Mouse (Mus musculus) urinary bladder, postnatal 4 days (tissue): Measurements from ENCODE around the gene Fut11.

Experiments used
- DNase-seq, 2 experiments: peaks; one replicate each; pipeline ENCODE4 v3.0.0; 2021 to 2022; ENCODE audit warnings: low spot score in 2 of 2

The Fut11 gene

DNA sequence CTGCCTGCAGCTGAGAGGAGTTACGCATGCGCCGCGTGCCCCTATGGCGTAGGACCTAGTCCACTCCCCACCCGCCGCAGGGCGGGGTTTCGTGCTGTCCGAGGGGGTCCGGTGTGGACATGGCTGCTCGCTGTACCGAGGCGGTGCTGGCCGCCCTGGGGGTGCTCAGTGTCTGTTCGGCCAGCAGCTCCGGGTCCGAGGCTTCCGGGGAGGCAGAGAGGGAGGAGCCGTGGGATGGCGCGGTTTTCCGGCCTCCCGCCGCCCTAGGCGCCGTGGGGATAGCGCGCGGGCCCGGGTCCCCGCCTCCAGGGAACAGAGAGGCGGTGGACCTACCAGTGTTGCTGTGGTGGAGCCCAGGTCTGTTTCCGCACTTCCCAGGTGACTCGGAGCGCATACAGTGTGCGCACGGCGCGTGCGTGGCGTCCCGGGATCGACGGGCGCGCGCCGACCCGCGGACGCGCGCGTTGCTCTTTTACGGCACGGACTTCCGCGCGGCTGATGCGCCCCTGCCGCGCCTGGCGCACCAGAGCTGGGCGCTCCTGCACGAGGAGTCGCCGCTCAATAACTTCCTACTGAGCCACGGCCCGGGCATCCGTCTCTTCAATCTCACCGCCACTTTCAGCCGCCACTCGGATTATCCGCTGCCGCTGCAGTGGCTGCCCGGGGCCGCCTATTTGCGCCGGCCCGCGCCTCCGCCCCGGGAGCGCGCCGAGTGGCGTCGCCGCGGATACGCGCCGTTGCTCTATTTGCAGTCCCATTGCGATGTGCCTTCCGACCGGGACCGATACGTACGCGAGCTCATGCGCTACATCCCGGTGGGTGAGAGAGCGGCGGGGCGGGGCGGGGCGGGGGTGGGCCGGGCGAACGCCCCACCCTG lies at the start of gene Fut11:
TSS of gene Fut11 (plus strand) at position 85 of the 877 bp plus-strand sequence.
- peak; percentile 87 to 88 for DNase-seq

DNA sequence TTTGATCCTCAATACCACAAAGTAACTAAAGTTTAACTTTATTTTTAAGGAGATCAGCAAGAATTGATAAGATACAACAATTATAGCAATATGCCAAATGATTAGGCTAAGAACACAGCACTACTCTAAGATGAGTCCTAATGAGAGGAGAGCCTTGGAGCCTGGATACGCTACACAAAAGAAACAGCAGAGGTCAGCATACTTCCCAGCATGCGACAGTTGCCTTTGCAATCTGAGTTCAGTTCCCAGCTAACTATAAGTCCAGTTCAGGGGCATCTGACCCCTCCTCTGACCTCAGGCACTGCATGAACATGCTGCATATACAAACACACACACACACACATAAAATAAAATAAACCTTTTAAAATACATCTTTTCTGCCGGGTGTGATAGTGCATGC lies 49.2 kb upstream of the Fut11 start:
- DNase-seq = no peak

DNA sequence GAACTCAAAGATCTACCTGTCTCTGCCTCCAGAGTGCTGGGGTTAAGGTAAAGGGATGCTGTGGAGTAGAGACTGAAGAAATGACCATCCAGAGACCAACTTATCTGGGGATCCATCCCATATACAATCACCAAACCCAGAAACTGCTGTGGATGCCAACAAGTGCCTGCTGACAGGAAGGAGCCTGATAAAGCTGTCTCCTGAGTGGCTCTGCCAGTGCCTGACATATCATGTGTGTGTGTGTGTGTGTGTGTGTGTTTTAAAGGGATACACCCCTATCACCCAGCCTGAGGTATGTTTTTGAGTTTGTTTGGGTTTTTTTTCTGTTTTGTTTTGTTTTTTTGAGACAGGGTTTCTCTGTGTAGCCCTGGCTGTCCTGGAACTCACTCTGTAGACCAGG lies 48.4 kb upstream of the Fut11 start:
- DNase-seq = no peak

DNA sequence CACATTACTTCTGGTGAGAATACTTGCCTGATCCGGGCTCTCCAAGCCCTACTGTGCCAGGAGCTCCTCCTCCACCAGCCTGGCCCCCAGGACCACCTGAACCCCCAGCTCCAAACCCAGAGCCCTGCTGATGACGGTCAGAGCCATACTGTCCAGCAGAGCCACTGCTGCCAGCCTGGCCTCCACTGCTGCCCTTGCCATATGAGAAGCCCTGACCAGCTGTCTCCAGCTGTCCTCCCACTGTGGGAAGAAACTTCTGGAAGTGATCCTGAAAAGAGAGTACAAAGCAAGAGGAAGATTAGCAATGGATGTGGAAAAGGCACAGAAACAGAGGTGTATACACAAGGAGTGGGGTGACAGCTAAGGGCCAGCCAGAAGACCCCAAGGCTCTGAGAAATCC lies 43.8 kb upstream of the Fut11 start:
- no peak for DNase-seq

DNA sequence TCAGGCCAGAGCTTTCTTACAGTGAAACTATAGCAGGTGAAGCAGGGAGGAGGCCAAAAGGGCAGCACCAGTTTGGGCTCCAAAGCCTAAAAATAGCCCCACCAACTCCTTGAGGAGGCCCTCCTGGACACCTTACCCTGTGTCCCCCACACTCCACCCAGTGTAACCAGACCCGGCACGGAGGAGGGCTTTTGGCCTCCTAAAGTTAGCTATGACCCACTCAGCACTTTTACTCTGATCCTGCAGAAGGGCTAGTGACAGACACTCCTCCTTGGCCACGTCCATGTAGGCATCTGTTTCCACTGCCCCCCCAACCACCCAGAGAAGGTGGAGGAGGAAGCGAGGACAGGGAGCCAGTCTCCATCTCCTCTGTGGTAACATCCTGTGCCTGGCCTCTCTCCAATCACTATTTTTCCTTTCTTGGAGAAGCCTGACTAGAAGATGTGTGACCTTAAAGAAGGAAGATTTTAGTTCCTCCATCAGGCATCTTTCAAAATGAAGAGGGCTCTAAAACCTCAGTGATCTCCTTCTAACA lies 43.0 kb upstream of the Fut11 start:
- no peak for DNase-seq

DNA sequence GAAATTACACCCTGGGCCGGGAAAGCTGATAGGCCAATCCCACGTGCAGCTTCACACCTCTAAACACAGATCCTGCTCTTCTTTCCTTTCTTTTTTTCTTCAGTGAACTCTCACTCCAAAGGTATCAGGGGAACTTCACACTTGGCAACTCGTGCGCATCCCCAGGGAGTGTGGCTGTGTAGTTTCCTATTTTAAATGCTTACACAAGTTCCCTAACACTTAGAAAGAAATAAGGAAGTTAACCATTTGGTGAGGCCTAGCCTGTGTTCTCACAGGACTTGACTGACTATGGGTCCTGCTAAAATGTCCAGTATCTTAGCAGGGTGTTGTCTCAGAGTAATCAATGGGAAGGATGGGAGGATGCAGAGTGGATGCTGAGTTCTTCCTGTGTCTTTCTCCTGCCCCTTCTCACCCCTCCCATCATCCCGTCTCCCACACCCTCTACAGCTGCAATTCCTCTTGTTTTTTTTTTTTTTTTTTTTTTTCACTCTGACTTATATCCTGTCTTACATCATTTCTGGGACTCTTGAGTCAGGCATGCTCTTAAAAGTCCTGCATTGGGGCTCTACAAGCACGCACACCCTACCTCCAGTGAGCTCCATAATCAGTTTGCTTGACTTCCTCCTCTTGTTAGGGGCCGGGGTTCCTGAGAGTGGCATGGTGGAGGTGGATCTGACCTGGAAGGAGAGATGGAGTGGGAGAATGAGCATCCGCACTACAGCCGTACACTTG lies 39.9 kb upstream of the Fut11 start:
- DNase-seq = no peak

DNA sequence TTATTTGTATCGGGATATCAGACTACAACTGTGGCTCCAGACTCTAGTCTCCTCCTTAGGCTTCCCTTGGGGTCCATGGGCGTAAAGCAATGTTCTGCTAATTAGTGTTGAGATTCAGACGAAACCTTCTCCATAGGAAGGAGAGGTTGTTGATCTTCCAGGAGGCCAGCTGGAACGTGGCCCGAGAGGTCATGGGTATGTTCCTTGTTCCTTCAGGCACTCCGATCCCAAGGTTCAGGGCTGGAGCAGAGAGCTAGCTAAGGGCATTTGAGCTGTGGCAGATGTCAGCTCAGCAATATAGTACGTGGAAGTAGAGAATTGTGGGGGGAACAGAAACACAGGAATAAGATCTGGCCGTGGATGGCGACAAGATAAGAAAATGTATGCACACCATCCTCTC lies 39.0 kb upstream of the Fut11 start:
- DNase-seq = peak in 1 of 2 experiments; percentile 54

DNA sequence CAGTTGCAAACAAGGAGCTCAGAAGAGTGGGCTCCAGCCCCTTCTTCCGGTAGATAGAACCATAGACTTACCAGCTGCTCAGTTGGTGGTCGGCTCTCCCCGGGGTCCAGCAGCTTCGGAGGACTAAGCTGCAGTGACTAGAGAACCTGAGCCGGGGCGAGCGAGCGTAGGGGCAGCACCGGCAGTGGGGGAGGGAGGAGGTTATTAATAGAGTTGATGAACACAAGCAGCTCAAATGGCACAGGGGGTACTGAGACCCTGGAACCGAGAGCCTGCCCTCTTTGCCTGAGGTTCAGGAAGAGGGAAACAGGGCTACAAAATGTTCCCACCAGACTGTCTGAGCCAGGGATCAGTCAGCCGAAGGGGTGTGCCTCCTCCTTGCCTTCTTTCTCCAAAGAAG lies 38.4 kb upstream of the Fut11 start, which contains the start of gene Myoz1:
TSS of gene Myoz1 (minus strand) at position 180 of the 400 bp plus-strand sequence.
- no peak for DNase-seq

DNA sequence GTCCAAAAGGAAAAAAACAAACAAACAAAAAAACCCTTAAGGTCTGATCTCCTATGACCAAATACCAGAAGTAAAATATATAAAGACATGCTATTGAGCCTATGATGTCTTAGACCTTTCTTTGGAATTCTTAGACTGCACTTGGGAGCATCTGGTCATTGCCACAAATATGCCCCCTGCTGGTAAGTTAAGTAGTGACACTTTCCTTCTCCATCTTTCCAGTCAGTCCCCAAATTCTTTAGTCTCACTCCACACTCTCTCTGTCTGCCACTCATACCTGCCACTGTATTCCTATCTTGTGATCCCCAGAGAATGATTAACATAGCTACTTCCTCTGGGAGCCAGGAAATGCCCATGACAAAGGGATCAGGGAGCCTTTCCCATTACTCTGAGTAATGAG lies 36.4 kb upstream of the Fut11 start:
- no peak for DNase-seq

DNA sequence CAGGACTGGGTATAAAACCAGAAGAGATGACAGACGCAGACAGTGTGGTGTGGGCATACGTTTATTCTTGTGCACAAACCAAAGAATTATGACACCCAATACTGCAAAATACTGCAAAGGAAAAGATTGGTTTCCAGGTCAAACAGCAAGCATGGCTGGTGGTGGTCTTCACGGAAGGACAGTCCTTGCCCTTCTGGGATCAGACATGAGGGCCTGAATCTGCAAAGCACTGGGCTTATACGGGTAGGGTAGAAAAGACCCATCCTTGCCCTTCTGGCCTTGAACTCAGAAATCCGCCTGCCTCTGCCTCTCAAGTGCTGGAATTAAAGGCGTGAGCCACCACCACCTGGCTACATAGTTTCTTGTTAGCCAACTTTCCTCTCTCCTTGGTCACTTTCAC lies 35.9 kb upstream of the Fut11 start:
- no peak for DNase-seq

DNA sequence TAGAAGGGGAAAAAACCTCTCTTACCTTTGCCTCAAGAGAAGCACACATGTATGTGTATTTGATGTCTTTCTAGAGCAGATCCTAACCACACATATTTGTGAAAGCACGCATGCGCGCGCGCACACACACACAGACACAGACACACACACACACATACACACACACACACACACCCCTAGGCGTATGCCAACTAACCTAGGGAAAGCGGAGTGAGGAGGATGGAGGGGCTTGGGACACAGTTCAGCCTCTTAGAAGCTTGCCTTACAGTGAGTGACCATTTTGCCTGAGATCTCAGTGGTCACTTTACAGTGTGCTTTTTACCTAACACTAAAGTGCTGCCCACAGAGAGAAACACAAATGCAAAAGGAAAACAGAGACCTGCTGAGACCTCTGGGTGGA lies 35.1 kb upstream of the Fut11 start:
- no peak for DNase-seq

DNA sequence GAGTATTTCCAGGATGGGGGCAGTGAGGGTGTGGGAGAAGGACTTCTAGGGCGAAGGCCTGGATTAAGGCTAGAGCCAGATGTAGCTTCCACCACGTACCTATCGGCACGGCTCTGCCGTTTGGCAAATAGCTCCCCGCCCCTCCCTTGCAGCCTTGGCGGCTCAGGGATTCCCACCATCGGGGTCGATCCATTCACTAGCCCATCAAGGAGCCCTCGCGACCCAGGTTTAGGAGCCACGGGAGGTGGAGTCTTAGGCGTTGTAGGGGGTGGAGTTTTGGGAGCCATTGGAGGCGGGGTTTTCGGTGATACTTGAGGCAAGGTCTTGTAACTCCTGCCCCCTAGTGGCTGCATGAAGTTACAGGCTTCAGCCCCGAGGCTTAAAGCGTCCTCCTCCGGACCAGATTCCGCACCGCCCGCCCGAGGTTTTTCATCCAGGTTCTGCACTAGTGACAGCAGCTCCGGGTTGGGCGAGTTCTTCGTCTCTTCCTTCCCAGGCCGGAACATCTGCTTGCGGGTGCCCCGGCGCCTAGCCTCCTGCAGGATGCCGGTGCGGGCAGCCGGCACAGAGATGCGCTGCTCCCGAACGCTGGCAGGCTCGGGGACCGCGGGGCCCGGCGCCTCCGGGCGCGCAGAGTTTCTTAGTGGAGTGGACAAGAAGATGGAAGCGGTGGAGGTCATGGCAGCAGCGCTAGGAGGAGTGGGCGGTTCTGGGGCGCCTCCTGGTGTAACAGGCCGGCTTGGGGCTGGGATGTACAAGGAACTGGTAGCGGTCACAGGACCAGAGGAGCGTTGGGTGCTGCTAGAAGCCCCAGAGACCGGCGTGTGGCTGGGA lies 33.7 kb upstream of the Fut11 start:
- DNase-seq = peak; percentile 89 to 93

DNA sequence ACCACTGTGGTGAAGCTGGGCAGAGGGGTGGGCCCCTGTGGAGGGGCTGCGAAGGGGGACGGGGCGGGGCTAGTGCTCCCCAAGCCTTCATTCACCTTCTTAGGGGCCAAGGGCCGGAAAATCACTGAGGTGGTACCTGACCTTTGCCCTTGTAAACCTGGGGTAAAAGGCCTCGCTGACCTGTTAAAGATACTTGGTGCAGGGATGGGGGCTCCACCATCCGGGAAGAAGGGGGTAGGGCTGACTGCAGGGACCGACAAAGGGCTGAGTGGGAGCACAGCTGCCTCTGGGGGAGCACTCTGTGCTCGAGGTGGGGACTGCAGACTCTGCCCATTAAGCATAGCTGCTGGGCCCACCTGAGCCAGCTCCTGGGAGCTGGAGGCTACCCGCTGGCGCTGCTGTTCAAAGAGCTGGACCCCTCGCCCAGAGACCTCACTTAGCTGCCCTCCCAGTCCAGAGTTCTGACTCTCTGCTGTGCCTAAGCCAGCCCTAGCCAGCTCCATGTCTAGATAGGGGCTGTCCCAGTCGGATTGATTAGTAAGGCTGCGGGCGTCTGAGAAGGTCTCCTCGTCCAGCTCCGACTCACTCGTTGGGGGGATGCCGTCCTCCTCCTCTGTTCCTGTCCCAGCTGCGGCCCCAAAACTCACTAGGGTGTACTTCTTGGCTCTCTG lies 33.0 kb upstream of the Fut11 start:
- no peak for DNase-seq

DNA sequence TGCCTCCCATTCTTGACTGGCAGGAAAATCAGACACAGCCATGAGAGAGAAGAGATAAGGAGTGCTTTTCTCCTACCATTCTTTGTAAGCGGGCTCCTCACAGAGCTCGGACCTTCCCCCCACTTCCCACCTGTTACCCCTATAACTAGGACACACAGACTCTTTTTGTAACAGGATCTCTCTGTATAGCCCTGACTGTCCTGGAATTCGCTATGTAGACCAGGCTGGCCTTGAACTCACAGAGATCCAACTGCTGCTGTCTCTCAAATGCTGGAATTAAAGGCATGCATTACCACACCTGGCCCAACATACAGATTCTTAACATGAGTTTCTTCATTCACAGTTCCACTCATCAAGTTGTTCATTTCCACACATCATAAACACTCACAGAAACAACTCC lies 32.0 kb upstream of the Fut11 start:
- no peak for DNase-seq

DNA sequence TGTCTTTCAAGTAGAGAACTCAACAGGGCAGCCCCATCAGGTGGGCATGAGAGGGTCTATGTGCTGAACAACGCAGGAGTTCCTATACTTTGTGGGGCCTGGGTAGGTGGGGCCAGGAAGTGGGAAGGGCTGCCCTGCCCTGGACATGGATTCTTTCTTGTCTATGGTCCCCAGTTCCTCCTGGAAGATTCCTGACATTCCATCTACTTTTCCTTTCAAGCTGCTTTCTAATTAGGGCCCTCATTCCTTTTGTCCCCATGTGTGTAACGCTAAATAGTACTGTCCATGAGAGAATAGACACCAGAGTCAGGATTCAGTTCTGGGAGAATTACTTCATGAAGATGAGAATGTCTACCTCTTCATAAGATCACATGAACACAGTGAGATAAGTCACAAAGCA lies 31.2 kb upstream of the Fut11 start:
- DNase-seq = no peak

DNA sequence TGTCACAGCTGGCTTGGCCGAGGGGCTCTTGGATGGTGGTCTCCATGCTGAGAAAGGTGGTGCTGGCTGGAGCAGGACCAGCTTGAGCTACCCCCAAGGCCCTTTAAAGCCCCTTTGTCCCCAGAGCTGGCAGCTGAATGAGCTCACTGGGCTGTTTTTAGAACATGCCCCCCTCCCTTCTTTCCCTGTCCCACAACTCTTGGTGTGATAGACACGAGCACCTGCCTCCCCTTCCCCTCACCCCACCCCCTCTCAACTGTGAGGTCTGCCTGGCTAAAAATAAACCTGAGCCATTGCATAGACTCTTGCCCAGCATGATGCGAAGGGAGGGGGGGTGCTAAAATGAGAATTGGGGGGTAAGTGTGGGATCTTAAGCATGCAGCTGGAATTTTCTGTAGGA lies 30.3 kb upstream of the Fut11 start:
- no peak for DNase-seq

DNA sequence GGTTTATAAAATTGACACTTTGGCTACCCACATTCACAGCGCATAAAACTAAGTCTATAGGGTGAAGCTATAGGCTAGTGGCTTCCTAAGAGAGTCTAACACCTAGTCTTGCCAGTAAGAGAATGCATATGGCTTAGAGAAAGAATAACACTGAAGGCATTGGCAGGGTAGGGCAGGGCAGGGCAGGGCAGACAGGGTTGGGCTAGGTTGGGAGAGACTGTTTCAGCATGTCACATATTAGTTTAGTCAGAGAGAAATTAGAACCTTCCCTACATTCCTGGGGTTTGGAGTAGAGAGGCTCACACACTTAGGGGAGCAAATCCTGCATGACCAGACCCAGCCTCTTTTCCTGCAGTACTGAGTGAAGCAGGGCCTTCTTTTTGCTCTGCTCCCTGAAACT lies 27.3 kb upstream of the Fut11 start:
- no peak for DNase-seq

DNA sequence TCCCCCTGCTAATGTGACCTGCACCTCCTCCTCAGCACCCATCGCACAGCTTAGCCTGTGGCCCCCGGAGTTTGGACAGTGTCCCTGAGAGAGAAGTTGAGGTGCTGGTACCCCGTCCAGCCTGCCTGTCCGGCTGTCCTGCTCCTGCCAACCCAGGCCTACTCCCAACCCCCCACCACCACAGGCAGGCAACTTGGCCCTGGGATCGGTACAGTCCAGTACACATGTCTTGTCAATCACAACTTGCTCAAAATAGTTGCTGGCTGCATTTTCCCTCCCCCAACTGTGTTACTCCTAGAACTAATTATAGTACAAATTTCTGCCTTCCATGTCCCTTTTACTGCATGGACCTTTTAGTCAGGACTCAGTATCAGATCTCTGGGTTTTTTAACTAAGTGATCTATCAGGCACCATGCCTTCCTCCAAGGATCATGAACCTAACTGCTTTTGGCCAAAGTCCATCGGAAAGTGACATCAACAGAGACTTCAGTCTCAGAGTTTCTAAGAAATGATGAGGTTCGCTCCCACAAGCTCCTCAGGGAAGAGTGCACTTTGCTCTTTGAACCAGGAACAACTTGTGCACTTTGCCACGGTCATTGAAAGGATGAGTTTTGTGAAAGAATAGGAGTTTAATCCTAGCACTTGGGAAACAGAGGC lies 26.5 kb upstream of the Fut11 start, which contains the start of gene Synpo2l:
TSS of gene Synpo2l (minus strand) at position 201 of the 657 bp plus-strand sequence.
- no peak for DNase-seq

DNA sequence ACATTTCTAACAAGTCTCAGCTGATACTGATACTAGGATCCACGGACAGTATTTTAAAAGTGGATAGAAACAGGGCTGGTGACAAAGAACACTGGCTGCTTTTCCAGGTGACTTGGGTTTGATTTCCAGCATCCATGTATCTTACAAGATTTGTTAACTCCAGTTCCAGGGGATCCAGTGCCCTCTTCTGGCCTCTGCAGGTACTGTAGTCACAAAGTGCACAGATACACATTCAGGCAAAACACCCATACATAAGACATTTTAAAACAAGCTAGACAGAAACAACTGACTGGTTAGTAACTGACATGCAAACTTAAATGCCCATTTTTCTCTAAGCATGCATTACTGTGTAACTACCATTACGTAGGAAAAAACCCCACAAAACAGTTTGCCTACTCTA lies 21.8 kb upstream of the Fut11 start:
- no peak for DNase-seq

DNA sequence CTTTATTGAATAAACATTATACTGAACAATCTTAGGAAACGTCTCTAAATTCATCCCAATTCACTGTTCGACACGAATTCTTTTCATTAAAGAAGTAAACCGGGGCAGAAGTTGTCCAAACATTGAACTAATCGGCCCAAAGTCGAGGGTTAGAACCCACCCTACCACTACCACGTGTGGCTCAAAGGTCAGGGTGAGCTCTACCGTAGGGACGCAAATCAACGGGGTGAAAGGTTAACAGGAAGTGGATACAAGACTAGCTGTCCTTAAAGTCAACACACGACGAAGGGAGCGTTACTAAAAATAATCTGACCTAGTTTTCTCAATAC lies 21.1 kb upstream of the Fut11 start:
- no peak for DNase-seq
